Comparison of ENCODE assay signal across 9 mouse cellular contexts in the genomic region with DNA sequence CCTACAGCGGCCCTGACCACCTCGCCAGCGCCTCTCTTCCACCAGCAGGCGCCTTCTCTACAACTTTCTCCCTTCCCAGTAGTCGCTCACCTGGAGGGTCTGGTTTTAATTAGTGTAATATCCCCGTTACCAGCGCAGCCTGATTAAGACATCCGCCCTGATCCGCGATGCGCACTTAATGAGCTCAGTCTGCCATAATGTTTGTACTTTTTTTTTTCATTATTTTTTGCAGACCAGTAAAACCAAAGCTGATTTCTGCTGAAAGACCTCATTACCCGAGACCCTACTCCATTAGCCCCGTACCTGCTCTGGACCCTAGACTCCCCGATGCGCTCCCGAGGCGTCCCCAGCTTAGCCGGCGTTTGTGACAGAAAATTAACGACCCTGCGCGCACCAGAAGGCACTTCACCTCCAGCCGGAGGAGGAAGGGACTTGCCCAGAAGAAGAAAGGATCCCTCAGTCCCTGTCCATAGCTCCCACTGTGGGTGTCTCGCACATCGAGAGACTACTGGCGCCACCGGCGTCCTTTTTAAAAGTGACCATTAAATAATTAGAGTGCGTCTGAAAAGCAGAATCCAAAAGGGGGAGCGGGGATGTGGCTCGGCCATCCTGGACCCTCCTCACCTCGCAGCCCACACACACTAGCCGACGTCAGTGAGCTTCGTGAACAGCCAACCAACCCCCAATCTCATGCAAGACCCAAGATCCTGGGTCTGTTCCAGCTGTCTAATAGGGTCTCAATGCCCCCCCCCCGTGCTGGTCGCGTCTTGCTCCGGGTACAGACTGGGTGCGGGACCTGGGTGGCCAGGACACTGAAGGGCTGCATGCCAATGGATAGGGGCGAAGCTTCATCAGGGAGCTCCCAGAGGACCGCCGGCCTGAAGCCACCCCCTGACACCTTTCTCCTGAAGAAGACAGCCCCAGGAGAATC. TPM values are rescaled to one million over a fixed set of nuclear protein-coding genes. Genes with fewer than 3 reads are reported as not detected.
DNase-seq lines count a peak whose midpoint lies in the region; ATAC-seq and TF ChIP-seq lines count a peak whose summit lies in the region.
"Had no signal": no experiment of that assay in that cellular context is flagged by ENCODE, and none has a peak within 500 bp of the region (broad histone marks: within the 10 kb centered on the region; RNA-seq: fewer than 3 reads in every experiment).

No protein-coding gene starts in this region.

- no peak overlapping the region for H3K9ac ChIP-seq in liver, embryonic 11.5 days (ENCODE audit: low read depth, low read length)
- no peak overlapping the region for H3K9ac ChIP-seq in liver, postnatal 0 days (replicated peaks)
- H3K9ac ChIP-seq in forebrain, embryonic 12.5 days, result peak overlapping the region; percentile 80
- peak overlapping the region; percentile 60; the same call in 1 of the 2 replicates for H3K9ac ChIP-seq in limb, embryonic 12.5 days (replicated peaks)
- no peak overlapping the region for H3K9ac ChIP-seq in stomach, postnatal 0 days (ENCODE audit: low read length)

- peaks cover 64% of the 10 kb centered on the region for H3K27me3 ChIP-seq in liver, embryonic 11.5 days (replicated peaks; ENCODE audit: control insufficient read depth, insufficient read depth, low read length)
- H3K27me3 ChIP-seq in liver, postnatal 0 days (ENCODE audit: insufficient read depth, low read length), result peaks cover 60% of the 10 kb centered on the region
- H3K27me3 ChIP-seq in forebrain, embryonic 12.5 days, result peaks cover 79% of the 10 kb centered on the region
- H3K27me3 ChIP-seq in limb, embryonic 12.5 days, result peaks cover 79% of the 10 kb centered on the region
- peaks cover 26% of the 10 kb centered on the region; the same call in 1 of the 2 replicates for H3K27me3 ChIP-seq in stomach, postnatal 0 days (ENCODE audit: control insufficient read depth, insufficient read depth, low read length)

- ATAC-seq in liver, embryonic 11.5 days (replicated peaks; ENCODE audit: low FRiP score), result no peak
- ATAC-seq in liver, postnatal 0 days, result no peak
- no peak for ATAC-seq in forebrain, embryonic 12.5 days (ENCODE audit: low FRiP score)
- ATAC-seq in limb, embryonic 12.5 days (ENCODE audit: insufficient number of reproducible peaks, insufficient read depth, low FRiP score, low TSS enrichment, low read depth), result no peak; the same call in 1 of the 2 replicates
- ATAC-seq in stomach, postnatal 0 days (ENCODE audit: low FRiP score, low TSS enrichment), result 0 out of 2 replicates have a peak, but pooled peaks have one; percentile 16

- no peak for TF ChIP-seq CTCF in liver, postnatal 0 days (IDR thresholded peaks at IDR 0.05; ENCODE audit: low read depth)
- no peak for TF ChIP-seq CTCF in stomach, postnatal 0 days (IDR thresholded peaks at IDR 0.05; ENCODE audit: low read depth)

- H3K4me1 ChIP-seq in liver, embryonic 11.5 days (replicated peaks; ENCODE audit: control insufficient read depth, insufficient read depth, low read length), result no peaks in the 10 kb centered on the region; the same call in 1 of the 2 replicates
- no peaks in the 10 kb centered on the region for H3K4me1 ChIP-seq in liver, postnatal 0 days (ENCODE audit: insufficient read depth)
- peaks cover 67% of the 10 kb centered on the region for H3K4me1 ChIP-seq in forebrain, embryonic 12.5 days
- peaks cover 52% of the 10 kb centered on the region for H3K4me1 ChIP-seq in limb, embryonic 12.5 days (replicated peaks)
- H3K4me1 ChIP-seq in stomach, postnatal 0 days (replicated peaks; ENCODE audit: control insufficient read depth, insufficient read depth), result no peaks in the 10 kb centered on the region

- H3K36me3 ChIP-seq in liver, embryonic 11.5 days (ENCODE audit: control insufficient read depth, insufficient read depth, low read length), result no peaks in the 10 kb centered on the region
- H3K36me3 ChIP-seq in liver, postnatal 0 days (replicated peaks; ENCODE audit: insufficient read depth, low read length), result no peaks in the 10 kb centered on the region
- no peaks in the 10 kb centered on the region for H3K36me3 ChIP-seq in forebrain, embryonic 12.5 days (replicated peaks)
- no peaks in the 10 kb centered on the region for H3K36me3 ChIP-seq in limb, embryonic 12.5 days
- no peaks in the 10 kb centered on the region for H3K36me3 ChIP-seq in stomach, postnatal 0 days (ENCODE audit: control insufficient read depth, insufficient read depth, low read length)

- H3K27ac ChIP-seq in liver, embryonic 11.5 days (ENCODE audit: low read depth, low read length), result no peak overlapping the region
- H3K27ac ChIP-seq in liver, postnatal 0 days (ENCODE audit: low read depth), result no peak overlapping the region
- peak overlapping the region; percentile 50; the same call in 1 of the 2 replicates for H3K27ac ChIP-seq in forebrain, embryonic 12.5 days
- 0 out of 2 replicates have a peak overlapping the region, but pooled peaks have one; percentile 7 for H3K27ac ChIP-seq in limb, embryonic 12.5 days
- H3K27ac ChIP-seq in stomach, postnatal 0 days (replicated peaks), result no peak overlapping the region

- H3K4me2 ChIP-seq in liver, embryonic 11.5 days, result peak overlapping the region; percentile 61; the same call in 1 of the 2 replicates
- H3K4me2 ChIP-seq in liver, postnatal 0 days (ENCODE audit: low read depth, low read length), result no peak overlapping the region
- H3K4me2 ChIP-seq in forebrain, embryonic 12.5 days, result peak overlapping the region; percentile 95
- peak overlapping the region; percentile 100 for H3K4me2 ChIP-seq in limb, embryonic 12.5 days
- H3K4me2 ChIP-seq in stomach, postnatal 0 days (replicated peaks; ENCODE audit: low read depth), result no peak overlapping the region

- no peak for TF ChIP-seq EP300 in liver, postnatal 0 days (IDR thresholded peaks at IDR 0.05; ENCODE audit: low read depth)
- no peak for TF ChIP-seq EP300 in stomach, postnatal 0 days (optimal IDR thresholded peaks at IDR 0.05)

- 7% methylated on average over 43 of the region's 43 CpGs for WGBS in liver, embryonic 11.5 days
- WGBS in liver, postnatal 0 days (ENCODE audit: insufficient replicate concordance), result 6% methylated on average over 42 of the region's 43 CpGs
- 1% methylated on average over 43 of the region's 43 CpGs for WGBS in forebrain, embryonic 12.5 days
- under 1% methylated on average over 43 of the region's 43 CpGs for WGBS in limb, embryonic 12.5 days
- 3% methylated on average over 43 of the region's 43 CpGs for WGBS in stomach, postnatal 0 days

- H3K9me3 ChIP-seq in liver, embryonic 11.5 days (ENCODE audit: control insufficient read depth, low read length), result no peaks in the 10 kb centered on the region
- H3K9me3 ChIP-seq in liver, postnatal 0 days (ENCODE audit: low read length), result no peaks in the 10 kb centered on the region
- H3K9me3 ChIP-seq in forebrain, embryonic 12.5 days, result no peaks in the 10 kb centered on the region
- H3K9me3 ChIP-seq in limb, embryonic 12.5 days, result no peaks in the 10 kb centered on the region
- no peaks in the 10 kb centered on the region for H3K9me3 ChIP-seq in stomach, postnatal 0 days (ENCODE audit: control insufficient read depth, low read length)

- DNase-seq in liver, embryonic 11.5 days (ENCODE audit: low spot score), result no peak
- no peak for DNase-seq in liver, postnatal 0 days
- no peak for DNase-seq in stomach, postnatal 0 days (ENCODE audit: low spot score)
- no peak for DNase-seq in layer of hippocampus, postnatal 25 days (ENCODE audit: extremely low spot score in 1 of 2, low spot score in 1 of 2)
- no peak for DNase-seq in thymus, postnatal 14 days
- DNase-seq: spleen, adult 18-20 months had no signal

- H3K4me3 ChIP-seq in liver, embryonic 11.5 days (ENCODE audit: low read depth, low read length), result peak overlapping the region; percentile 41
- no peak overlapping the region for H3K4me3 ChIP-seq in liver, postnatal 0 days (ENCODE audit: low read depth, low read length)
- H3K4me3 ChIP-seq in forebrain, embryonic 12.5 days (replicated peaks), result peak overlapping the region; percentile 72
- H3K4me3 ChIP-seq in limb, embryonic 12.5 days (replicated peaks), result peak overlapping the region; percentile 60
- no peak overlapping the region for H3K4me3 ChIP-seq in stomach, postnatal 0 days (ENCODE audit: low read depth, low read length)

RNA-seq across cellular contexts. Expression of gene Rbfox3, which starts 3.7 kb away (rescaled TPM):
- 1.1 and 1.3 TPM in 2 replicates for polyA plus RNA-seq in liver, embryonic 11.5 days (2014; fragmentation: Nextera tagmentation; extraction: Ambion mirVana)
- polyA plus RNA-seq in liver, postnatal 0 days (2015; fragmentation: Nextera tagmentation; extraction: Ambion mirVana), result 0.72 and 0.73 TPM in 2 replicates
- polyA plus RNA-seq in forebrain, embryonic 12.5 days (2016; fragmentation: Nextera tagmentation; extraction: Ambion mirVana), result 17.0 and 19.6 TPM in 2 replicates
- 3.5 and 3.9 TPM in 2 replicates for polyA plus RNA-seq in limb, embryonic 12.5 days (2016; fragmentation: Nextera tagmentation; extraction: Ambion mirVana)
- 0.76 and 0.85 TPM in 2 replicates for polyA plus RNA-seq in stomach, postnatal 0 days (2015; fragmentation: Nextera tagmentation; extraction: Ambion mirVana)
- 100 to 1,000 TPM; 266 to 285 TPM for total RNA-seq in layer of hippocampus, postnatal 25 days (2021)
- total RNA-seq: megakaryocyte, adult 5-6 weeks had no signal

Comparison
In these comparisons a context has a peak if more than half of its experiments do, and no peak if none do; other contexts are left out.
1. H3K4me2 ChIP-seq: peak in liver, embryonic 11.5 days (single experiment), forebrain, embryonic 12.5 days (single experiment) and limb, embryonic 12.5 days (single experiment); none in liver, postnatal 0 days (single experiment) and stomach, postnatal 0 days (single experiment).
2. H3K4me3 ChIP-seq: peak in liver, embryonic 11.5 days (single experiment), forebrain, embryonic 12.5 days (single experiment) and limb, embryonic 12.5 days (single experiment); none in liver, postnatal 0 days (single experiment) and stomach, postnatal 0 days (single experiment).
3. H3K27ac ChIP-seq: peak in forebrain, embryonic 12.5 days (single experiment) and limb, embryonic 12.5 days (single experiment); none in liver, embryonic 11.5 days (single experiment), liver, postnatal 0 days (single experiment) and stomach, postnatal 0 days (single experiment).
4. H3K9ac ChIP-seq: peak in forebrain, embryonic 12.5 days (single experiment) and limb, embryonic 12.5 days (single experiment); none in liver, embryonic 11.5 days (single experiment), liver, postnatal 0 days (single experiment) and stomach, postnatal 0 days (single experiment).